Mouse (Mus musculus) midbrain, embryonic 11.5 days (tissue): ENCODE results near the gene Osbpl6. TPM values are rescaled to one million over a fixed set of nuclear protein-coding genes. Genes with fewer than 3 reads are reported as not detected.

ENCODE experiments used
- ATAC-seq: fragments of 200-750 bp; cut with Nextera tagmentation; 2 replicates; pipeline ENCODE4 v1.8.0; 2017; ENCODE audit warnings: moderate TSS enrichment, moderate library complexity; ENCODE audit not compliant: low FRiP score
- DNase-seq: peaks from one replicate; pipeline ENCODE4 v3.0.0; 2015; ENCODE audit warnings: low spot score; ENCODE audit errors: missing footprints
- H3K27ac ChIP-seq: fragments of 300-500 bp; sonication (generic); 2 replicates; pipeline ENCODE4 v1.5.1; 2014; ENCODE audit warnings: low read depth, low read length
- H3K27me3 ChIP-seq: fragments of 300-500 bp; sonication (generic); 2 replicates; pipeline ENCODE4 v1.6.1; 2014; ENCODE audit warnings: mild to moderate bottlenecking, low read length, moderate library complexity, mixed read lengths; ENCODE audit not compliant: control insufficient read depth, insufficient read depth
- H3K36me3 ChIP-seq: fragments of 300-500 bp; sonication (generic); 2 replicates; pipeline ENCODE4 v1.6.1; 2014; ENCODE audit warnings: mild to moderate bottlenecking, low read length, moderate library complexity, mixed read lengths; ENCODE audit not compliant: control insufficient read depth, insufficient read depth
- H3K4me1 ChIP-seq: fragments of 300-500 bp; sonication (generic); 2 replicates; pipeline ENCODE4 v1.6.1; 2014; ENCODE audit warnings: low read length; ENCODE audit not compliant: control insufficient read depth, insufficient read depth
- H3K4me2 ChIP-seq: fragments of 300-500 bp; sonication (generic); 2 replicates; pipeline ENCODE4 v1.6.1; 2014; ENCODE audit warnings: mild to moderate bottlenecking, moderate library complexity
- H3K4me3 ChIP-seq: fragments of 300-500 bp; sonication (generic); 2 replicates; pipeline ENCODE4 v1.5.1; 2014; ENCODE audit warnings: low read depth, low read length
- H3K9ac ChIP-seq: fragments of 300-500 bp; sonication (generic); 2 replicates; pipeline ENCODE4 v1.6.1; 2014; ENCODE audit warnings: low read length
- H3K9me3 ChIP-seq: fragments of 300-500 bp; sonication (generic); 2 replicates; pipeline ENCODE4 v1.6.1; 2016; ENCODE audit warnings: low read length; ENCODE audit not compliant: control insufficient read depth
- WGBS: fragments of 180-500 bp; shearing (Covaris S2); extraction: QIAGEN DNeasy Blood & Tissue Kit; methylation state at CpG from one replicate; pipeline ENCODE4 v1.1.7; 2014; 5-methylcytosine and 5-hydroxymethylcytosine counted together
- polyA plus RNA-seq: library from polyadenylated mRNA; unstranded; fragments of >200 nt; fragmentation: Nextera tagmentation; extraction: Ambion mirVana; gene quantifications from 2 replicates; pipeline ENCODE4 v1.2.1, GENCODE M21; 2014

Gene Osbpl6
- polyA plus RNA-seq, 1 experiment from 2014 or later = 10.9 TPM

- Histone ChIP-seq H3K4me2 (no peak overlapping the region), H3K9ac (no peak overlapping the region), H3K4me1 (no peaks in the 10 kb centered on the region), H3K36me3 (no peaks in the 10 kb centered on the region), H3K27me3 (no peaks in the 10 kb centered on the region), H3K27ac (no peak overlapping the region), H3K9me3 (no peaks in the 10 kb centered on the region), H3K4me3 (no peak overlapping the region)
- no peak for DNase-seq
- no peak for ATAC-seq
- WGBS = 92% methylated on average over 9 of the region's 9 CpGs
These were observed 64.1 kb downstream of the Osbpl6 start for GRCm38 (mm10) chr2:76470391-76470790.

GRCm38 (mm10) chr2:76475788-76476187 lies 69.5 kb downstream of the Osbpl6 start:
- ATAC-seq = no peak
- 71% methylated on average over 1 of the region's 1 CpGs for WGBS
- DNase-seq = no peak
- Histone ChIP-seq H3K4me3 (no peak overlapping the region), H3K9me3 (no peaks in the 10 kb centered on the region), H3K4me1 (no peaks in the 10 kb centered on the region), H3K36me3 (no peaks in the 10 kb centered on the region), H3K27me3 (no peaks in the 10 kb centered on the region), H3K4me2 (no peak overlapping the region), H3K9ac (no peak overlapping the region), H3K27ac (no peak overlapping the region)

GRCm38 (mm10) chr2:76488764-76489163 lies 82.5 kb downstream of the Osbpl6 start:
- no peaks in the 10 kb centered on the region for H3K4me1 ChIP-seq
- DNase-seq (peak; percentile 17), ATAC-seq (no peak)
- H3K4me3 ChIP-seq = no peak overlapping the region
- no peak overlapping the region for H3K9ac ChIP-seq
- no peak overlapping the region for H3K27ac ChIP-seq
- H3K4me2 ChIP-seq = no peak overlapping the region
- H3K36me3 ChIP-seq = no peaks in the 10 kb centered on the region
- H3K9me3 ChIP-seq = no peaks in the 10 kb centered on the region
- no peaks in the 10 kb centered on the region for H3K27me3 ChIP-seq
- WGBS = 73% methylated on average over 4 of the region's 4 CpGs

- Histone ChIP-seq H3K27ac (no peak overlapping the region), H3K4me1 (no peaks in the 10 kb centered on the region), H3K4me2 (no peak overlapping the region), H3K9me3 (no peaks in the 10 kb centered on the region), H3K9ac (no peak overlapping the region), H3K27me3 (no peaks in the 10 kb centered on the region), H3K4me3 (no peak overlapping the region), H3K36me3 (no peaks in the 10 kb centered on the region)
- WGBS = 94% methylated on average over 8 of the region's 8 CpGs
- peak; percentile 37 for DNase-seq
- no peak for ATAC-seq
These were observed 83.9 kb downstream of the Osbpl6 start for GRCm38 (mm10) chr2:76490198-76490597.

GRCm38 (mm10) chr2:76491371-76491770 lies 85.1 kb downstream of the Osbpl6 start:
- H3K36me3 ChIP-seq = no peaks in the 10 kb centered on the region
- 87% methylated on average over 6 of the region's 6 CpGs for WGBS
- no peaks in the 10 kb centered on the region for H3K27me3 ChIP-seq
- H3K9ac ChIP-seq = no peak overlapping the region
- H3K27ac ChIP-seq = no peak overlapping the region
- H3K4me1 ChIP-seq = no peaks in the 10 kb centered on the region
- no peak overlapping the region for H3K4me2 ChIP-seq
- no peak overlapping the region for H3K4me3 ChIP-seq
- DNase-seq (no peak), ATAC-seq (no peak)
- H3K9me3 ChIP-seq = no peaks in the 10 kb centered on the region

- no peak for ATAC-seq
- H3K27me3 ChIP-seq = no peaks in the 10 kb centered on the region
- H3K9me3 ChIP-seq = no peaks in the 10 kb centered on the region
- H3K4me3 ChIP-seq = no peak overlapping the region
- H3K4me1 ChIP-seq = no peaks in the 10 kb centered on the region
- no peak overlapping the region for H3K4me2 ChIP-seq
- DNase-seq = peak; percentile 90
- no peak overlapping the region for H3K27ac ChIP-seq
- WGBS = 72% methylated on average over 7 of the region's 7 CpGs
- H3K9ac ChIP-seq = no peak overlapping the region
- no peaks in the 10 kb centered on the region for H3K36me3 ChIP-seq
These were observed 85.9 kb downstream of the Osbpl6 start for GRCm38 (mm10) chr2:76492224-76492623.

- Histone ChIP-seq H3K27me3 (no peaks in the 10 kb centered on the region), H3K36me3 (no peaks in the 10 kb centered on the region), H3K4me3 (no peak overlapping the region), H3K27ac (no peak overlapping the region), H3K9ac (no peak overlapping the region), H3K9me3 (no peaks in the 10 kb centered on the region), H3K4me1 (no peaks in the 10 kb centered on the region), H3K4me2 (no peak overlapping the region)
- no peak for ATAC-seq
- WGBS = 85% methylated on average over 11 of the region's 11 CpGs
- no peak for DNase-seq
These were observed 89.9 kb downstream of the Osbpl6 start for GRCm38 (mm10) chr2:76496006-76496748.

- ATAC-seq (no peak), DNase-seq (no peak)
- H3K4me2 ChIP-seq = no peak overlapping the region
- no peaks in the 10 kb centered on the region for H3K4me1 ChIP-seq
- no peak overlapping the region for H3K27ac ChIP-seq
- WGBS = 90% methylated on average over 4 of the region's 4 CpGs
- no peak overlapping the region for H3K4me3 ChIP-seq
- no peaks in the 10 kb centered on the region for H3K36me3 ChIP-seq
- H3K9me3 ChIP-seq = no peaks in the 10 kb centered on the region
- no peak overlapping the region for H3K9ac ChIP-seq
- H3K27me3 ChIP-seq = no peaks in the 10 kb centered on the region
These were observed 90.4 kb downstream of the Osbpl6 start for GRCm38 (mm10) chr2:76496749-76497140.

- Histone ChIP-seq H3K4me3 (no peak overlapping the region), H3K4me2 (no peak overlapping the region), H3K27me3 (no peaks in the 10 kb centered on the region), H3K27ac (no peak overlapping the region), H3K36me3 (no peaks in the 10 kb centered on the region), H3K9me3 (no peaks in the 10 kb centered on the region), H3K9ac (no peak overlapping the region), H3K4me1 (no peaks in the 10 kb centered on the region)
- DNase-seq (no peak), ATAC-seq (no peak)
- WGBS = 93% methylated on average over 11 of the region's 11 CpGs
These were observed 92.6 kb downstream of the Osbpl6 start for GRCm38 (mm10) chr2:76498891-76499290.
